8 mouse cellular contexts compared by ENCODE assay signal in the genomic region with DNA sequence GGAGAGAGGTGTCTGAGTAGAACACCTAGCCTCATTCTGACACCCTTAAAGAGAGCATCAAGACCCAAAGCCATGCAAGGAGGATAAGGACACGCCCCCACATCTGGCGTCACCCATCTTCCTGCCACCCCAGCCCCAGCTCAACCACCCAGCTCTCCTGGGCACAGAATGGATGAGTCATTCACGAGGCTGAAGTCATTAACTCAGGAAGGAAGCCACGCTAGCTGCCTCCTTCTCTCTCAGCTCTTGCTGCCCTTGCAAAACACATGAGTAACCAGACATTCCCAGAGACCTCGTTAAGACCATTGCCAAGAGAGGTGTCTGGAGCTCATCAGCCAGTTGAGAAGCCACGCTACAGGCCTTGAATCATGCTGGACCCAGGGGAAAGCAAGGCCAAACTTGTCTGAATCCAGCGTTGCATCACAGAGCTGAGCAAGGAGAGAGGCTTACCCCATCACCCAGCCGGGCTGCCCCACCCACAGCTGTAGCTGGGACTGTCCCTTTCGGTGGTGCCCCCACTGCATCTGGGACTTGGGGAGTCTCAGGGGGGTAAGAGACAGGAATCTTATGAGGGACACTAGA. TPM values are rescaled to one million over a fixed set of nuclear protein-coding genes. Genes with fewer than 3 reads are reported as not detected.
DNase-seq lines count a peak whose midpoint lies in the region; ATAC-seq lines count a peak whose summit lies in the region.

No protein-coding gene starts in this region.

- peaks cover 38% of the 10 kb centered on the region; the same call in 1 of the 2 replicates for H3K27me3 ChIP-seq in heart, embryonic 10.5 days (ENCODE audit: insufficient read depth, poor library complexity, severe bottlenecking)
- peaks cover 2% of the 10 kb centered on the region; the same call in 1 of the 2 replicates for H3K27me3 ChIP-seq in embryonic facial prominence, embryonic 15.5 days
- no peaks in the 10 kb centered on the region for H3K27me3 ChIP-seq in lung, embryonic 16.5 days (ENCODE audit: control insufficient read depth, insufficient read depth, low read depth, low read length)

- H3K9ac ChIP-seq in embryonic facial prominence, embryonic 15.5 days, result no peak overlapping the region
- no peak overlapping the region for H3K9ac ChIP-seq in lung, embryonic 16.5 days (ENCODE audit: low read length)

- no peak overlapping the region for H3K4me2 ChIP-seq in embryonic facial prominence, embryonic 15.5 days (replicated peaks)
- no peak overlapping the region for H3K4me2 ChIP-seq in lung, embryonic 16.5 days (ENCODE audit: low read depth, low read length)

- H3K36me3 ChIP-seq in heart, embryonic 10.5 days, result no peaks in the 10 kb centered on the region
- no peaks in the 10 kb centered on the region for H3K36me3 ChIP-seq in embryonic facial prominence, embryonic 15.5 days
- H3K36me3 ChIP-seq in lung, embryonic 16.5 days (ENCODE audit: control insufficient read depth, insufficient read depth, low read length), result no peaks in the 10 kb centered on the region

- H3K27ac ChIP-seq in heart, embryonic 10.5 days, result no peak overlapping the region
- peak overlapping the region; percentile 44 for H3K27ac ChIP-seq in embryonic facial prominence, embryonic 15.5 days (replicated peaks)
- H3K27ac ChIP-seq in lung, embryonic 16.5 days (ENCODE audit: low read length), result no peak overlapping the region

- peaks cover 25% of the 10 kb centered on the region for H3K4me1 ChIP-seq in heart, embryonic 10.5 days
- peaks cover 55% of the 10 kb centered on the region for H3K4me1 ChIP-seq in embryonic facial prominence, embryonic 15.5 days
- H3K4me1 ChIP-seq in lung, embryonic 16.5 days (replicated peaks; ENCODE audit: control insufficient read depth, insufficient read depth, low read length), result peaks cover 7% of the 10 kb centered on the region; the same call in 1 of the 2 replicates

- no peak for ATAC-seq in embryonic facial prominence, embryonic 15.5 days (ENCODE audit: insufficient number of reproducible peaks, low FRiP score, low TSS enrichment, low read depth)
- ATAC-seq in lung, embryonic 16.5 days (ENCODE audit: low read depth), result peak; percentile 50; the same call in 1 of the 2 replicates

- peak; percentile 40 for DNase-seq in heart, adult 8-10 months (ENCODE audit: low spot score)
- no peak for DNase-seq in heart, embryonic 10.5 days (ENCODE audit: low spot score)
- DNase-seq in CD4-positive helper T cell, adult 2 months (ENCODE audit: low read depth, low spot score), result peak; percentile 57
- DNase-seq in thymus, adult 18-20 months, result peak; percentile 35 to 41
- DNase-seq in cerebellum, adult 9-10 months, result no peak
- DNase-seq in layer of hippocampus, postnatal 25 days (ENCODE audit: extremely low spot score in 1 of 2, low spot score in 1 of 2), result no peak

- H3K4me3 ChIP-seq in heart, embryonic 10.5 days, result no peak overlapping the region
- no peak overlapping the region for H3K4me3 ChIP-seq in embryonic facial prominence, embryonic 15.5 days (replicated peaks)
- H3K4me3 ChIP-seq in lung, embryonic 16.5 days (ENCODE audit: low read length), result no peak overlapping the region

- 49% methylated on average over 9 of the region's 9 CpGs for WGBS in heart, embryonic 10.5 days
- WGBS in embryonic facial prominence, embryonic 15.5 days, result 43% methylated on average over 9 of the region's 9 CpGs
- 53% methylated on average over 9 of the region's 9 CpGs for WGBS in lung, embryonic 16.5 days

- H3K9me3 ChIP-seq in heart, embryonic 10.5 days, result no peaks in the 10 kb centered on the region
- H3K9me3 ChIP-seq in embryonic facial prominence, embryonic 15.5 days (replicated peaks), result no peaks in the 10 kb centered on the region
- no peaks in the 10 kb centered on the region for H3K9me3 ChIP-seq in lung, embryonic 16.5 days (ENCODE audit: control insufficient read depth, low read length)

RNA-seq across cellular contexts. Expression of a gene that starts 39.4 kb away (rescaled TPM):
- 10 to 100 TPM; 17.9 to 29.6 (median 23.7) TPM for total RNA-seq in heart, adult 8-10 months (2022)
- polyA plus RNA-seq in heart, embryonic 10.5 days (2016; fragmentation: Nextera tagmentation; extraction: Ambion mirVana), result 25.1 and 35.2 TPM in 2 replicates
- polyA plus RNA-seq in embryonic facial prominence, embryonic 15.5 days (2015; fragmentation: Nextera tagmentation; extraction: Ambion mirVana), result 63.6 and 66.0 TPM in 2 replicates
- polyA plus RNA-seq in lung, embryonic 16.5 days (2015; fragmentation: Nextera tagmentation; extraction: Ambion mirVana), result 37.1 and 40.7 TPM in 2 replicates
- 10 to 100 TPM; 18.0 to 24.2 TPM for total RNA-seq in layer of hippocampus, postnatal 25 days (2021)

Comparison
In these comparisons a context has a peak if more than half of its experiments do, and no peak if none do; other contexts are left out.
1. DNase-seq: peak in heart, adult 8-10 months (single experiment), CD4-positive helper T cell, adult 2 months (single experiment) and thymus, adult 18-20 months (2 of 2); none in heart, embryonic 10.5 days (single experiment), cerebellum, adult 9-10 months (single experiment) and layer of hippocampus, postnatal 25 days (0 of 2).